Mouse (Mus musculus): ENCODE data around the gene Uri1. TPM values are rescaled to one million over a fixed set of nuclear protein-coding genes. Genes with fewer than 3 reads are reported as not detected.
A peak's percentile ranks its signal among the peaks of the same experiment; 100 is the strongest.

Uri1 gene
- polyA plus RNA-seq (2015; fragmentation: Nextera tagmentation; extraction: Ambion mirVana): 27.5 and 30.8 TPM in 2 replicates

- Histone ChIP-seq H3K4me1 (replicated peaks) (peaks cover 2% of the 10 kb centered on the region; the same call in 1 of the 2 replicates), H3K4me2 (no peak within 1 kb of the TSS), H3K36me3 (no peaks in the 10 kb centered on the region), H3K4me3 (no peak within 1 kb of the TSS), H3K27ac (no peak within 1 kb of the TSS), H3K27me3 (no peaks in the 10 kb centered on the region), H3K9ac (no peak within 1 kb of the TSS), H3K9me3 (replicated peaks) (no peaks in the 10 kb centered on the region)
- WGBS: 79% methylated on average over 8 of the region's 8 CpGs
- no peak for ATAC-seq (replicated peaks; ENCODE audit: insufficient number of reproducible peaks, insufficient read depth, low FRiP score, low read depth)
These were observed at the start of gene Uri1 for GRCm38 (mm10) chr7:38023451-38023850. Gene Uri1 (minus strand): TSS chr7:38023551.

- Histone ChIP-seq H3K27me3 (peaks cover 6% of the 10 kb centered on the region; the same call in 1 of the 2 replicates), H3K36me3 (no peaks in the 10 kb centered on the region), H3K9ac (no peak overlapping the region), H3K4me2 (no peak overlapping the region), H3K9me3 (replicated peaks) (no peaks in the 10 kb centered on the region), H3K27ac (no peak overlapping the region), H3K4me3 (no peak overlapping the region), H3K4me1 (replicated peaks) (peaks cover 7% of the 10 kb centered on the region; the same call in 1 of the 2 replicates)
- 62% methylated on average over 5 of the region's 5 CpGs for WGBS
- ATAC-seq (replicated peaks; ENCODE audit: insufficient number of reproducible peaks, insufficient read depth, low FRiP score, low read depth): no peak
These were observed 47.7 kb upstream of the Uri1 start for GRCm38 (mm10) chr7:38071065-38071464.

GRCm38 (mm10) chr7:38070663-38071062 is 47.3 kb upstream of the Uri1 start:
- ATAC-seq (replicated peaks; ENCODE audit: insufficient number of reproducible peaks, insufficient read depth, low FRiP score, low read depth): no peak
- no peaks in the 10 kb centered on the region for H3K9me3 ChIP-seq (replicated peaks)
- no peaks in the 10 kb centered on the region for H3K36me3 ChIP-seq
- H3K4me2 ChIP-seq: no peak overlapping the region
- peaks cover 6% of the 10 kb centered on the region; the same call in 1 of the 2 replicates for H3K27me3 ChIP-seq
- peaks cover 5% of the 10 kb centered on the region; the same call in 1 of the 2 replicates for H3K4me1 ChIP-seq (replicated peaks)
- no peak overlapping the region for H3K9ac ChIP-seq
- H3K4me3 ChIP-seq: no peak overlapping the region
- WGBS: 31% methylated on average over 2 of the region's 2 CpGs
- no peak overlapping the region for H3K27ac ChIP-seq

- Histone ChIP-seq H3K9me3 (replicated peaks) (no peaks in the 10 kb centered on the region), H3K27ac (no peak overlapping the region), H3K27me3 (no peaks in the 10 kb centered on the region), H3K4me3 (no peak overlapping the region), H3K4me2 (no peak overlapping the region), H3K9ac (no peak overlapping the region), H3K36me3 (no peaks in the 10 kb centered on the region), H3K4me1 (replicated peaks) (peaks cover 7% of the 10 kb centered on the region)
- 48% methylated on average over 4 of the region's 4 CpGs for WGBS
- ATAC-seq (replicated peaks; ENCODE audit: insufficient number of reproducible peaks, insufficient read depth, low FRiP score, low read depth): no peak
These were observed 41.1 kb upstream of the Uri1 start for GRCm38 (mm10) chr7:38064431-38064830.

- peak; percentile 85 for ATAC-seq (replicated peaks; ENCODE audit: insufficient number of reproducible peaks, insufficient read depth, low FRiP score, low read depth)
- Histone ChIP-seq H3K4me3 (peak overlapping the region; percentile 60), H3K4me1 (replicated peaks) (peaks cover 15% of the 10 kb centered on the region), H3K27ac (no peak overlapping the region), H3K9me3 (replicated peaks) (no peaks in the 10 kb centered on the region), H3K36me3 (no peaks in the 10 kb centered on the region), H3K27me3 (no peaks in the 10 kb centered on the region), H3K4me2 (peak overlapping the region; percentile 95), H3K9ac (peak overlapping the region; percentile 69)
- 2% methylated on average over 57 of the region's 57 CpGs for WGBS
These were observed 38.0 kb upstream of the Uri1 start for GRCm38 (mm10) chr7:38061060-38061970.

GRCm38 (mm10) chr7:38059636-38060330 is 36.4 kb upstream of the Uri1 start:
- Histone ChIP-seq H3K4me2 (no peak overlapping the region), H3K27ac (no peak overlapping the region), H3K27me3 (no peaks in the 10 kb centered on the region), H3K9me3 (replicated peaks) (no peaks in the 10 kb centered on the region), H3K4me3 (no peak overlapping the region), H3K9ac (no peak overlapping the region), H3K4me1 (replicated peaks) (peaks cover 15% of the 10 kb centered on the region), H3K36me3 (no peaks in the 10 kb centered on the region)
- WGBS: 65% methylated on average over 8 of the region's 8 CpGs
- ATAC-seq (replicated peaks; ENCODE audit: insufficient number of reproducible peaks, insufficient read depth, low FRiP score, low read depth): no peak

- Histone ChIP-seq H3K36me3 (no peaks in the 10 kb centered on the region), H3K27ac (no peak overlapping the region), H3K4me2 (0 out of 2 replicates have a peak overlapping the region, but pooled peaks have one; percentile 13), H3K27me3 (no peaks in the 10 kb centered on the region), H3K4me1 (replicated peaks) (peaks cover 15% of the 10 kb centered on the region), H3K9ac (no peak overlapping the region), H3K4me3 (no peak overlapping the region), H3K9me3 (replicated peaks) (no peaks in the 10 kb centered on the region)
- 31% methylated on average over 7 of the region's 7 CpGs for whole genome bisulfite sequencing
- no peak for ATAC-seq (replicated peaks; ENCODE audit: insufficient number of reproducible peaks, insufficient read depth, low FRiP score, low read depth)
These were observed 35.7 kb upstream of the Uri1 start for GRCm38 (mm10) chr7:38059096-38059495.

GRCm38 (mm10) chr7:38055996-38056395 is 32.6 kb upstream of the Uri1 start:
- no peaks in the 10 kb centered on the region for H3K27me3 ChIP-seq
- H3K4me1 ChIP-seq (replicated peaks): peaks cover 11% of the 10 kb centered on the region
- H3K27ac ChIP-seq: no peak overlapping the region
- H3K4me3 ChIP-seq: no peak overlapping the region
- 81% methylated on average over 2 of the region's 2 CpGs for WGBS
- no peaks in the 10 kb centered on the region for H3K9me3 ChIP-seq (replicated peaks)
- no peak overlapping the region for H3K4me2 ChIP-seq
- H3K9ac ChIP-seq: no peak overlapping the region
- H3K36me3 ChIP-seq: no peaks in the 10 kb centered on the region
- ATAC-seq (replicated peaks; ENCODE audit: insufficient number of reproducible peaks, insufficient read depth, low FRiP score, low read depth): no peak

- peaks cover 6% of the 10 kb centered on the region for H3K4me1 ChIP-seq (replicated peaks)
- WGBS: 72% methylated on average over 9 of the region's 9 CpGs
- ATAC-seq (replicated peaks; ENCODE audit: insufficient number of reproducible peaks, insufficient read depth, low FRiP score, low read depth): no peak
These were observed 30.9 kb upstream of the Uri1 start for GRCm38 (mm10) chr7:38054246-38054645.

GRCm38 (mm10) chr7:38047229-38047628 is 23.9 kb upstream of the Uri1 start:
- Histone ChIP-seq H3K9ac (no peak overlapping the region), H3K27ac (no peak overlapping the region), H3K4me2 (no peak overlapping the region), H3K27me3 (no peaks in the 10 kb centered on the region), H3K9me3 (replicated peaks) (no peaks in the 10 kb centered on the region), H3K36me3 (no peaks in the 10 kb centered on the region), H3K4me1 (replicated peaks) (no peaks in the 10 kb centered on the region), H3K4me3 (no peak overlapping the region)
- no peak for ATAC-seq (replicated peaks; ENCODE audit: insufficient number of reproducible peaks, insufficient read depth, low FRiP score, low read depth)
- WGBS: 73% methylated on average over 5 of the region's 5 CpGs

More at GRCm38 (mm10) chr7:38054246-38054645, 30.9 kb upstream of the Uri1 start:
- Histone ChIP-seq H3K9ac (no peak overlapping the region), H3K27me3 (no peaks in the 10 kb centered on the region), H3K4me3 (no peak overlapping the region), H3K4me2 (no peak overlapping the region), H3K27ac (no peak overlapping the region), H3K36me3 (no peaks in the 10 kb centered on the region), H3K9me3 (replicated peaks) (no peaks in the 10 kb centered on the region)

GRCm38 (mm10) chr7:38041244-38041643 is 17.9 kb upstream of the Uri1 start:
- no peaks in the 10 kb centered on the region for H3K4me1 ChIP-seq (replicated peaks)
- no peak overlapping the region for H3K9ac ChIP-seq
- 79% methylated on average over 3 of the region's 3 CpGs for WGBS
- no peak overlapping the region for H3K4me2 ChIP-seq
- no peaks in the 10 kb centered on the region for H3K27me3 ChIP-seq
- no peaks in the 10 kb centered on the region for H3K9me3 ChIP-seq (replicated peaks)
- H3K27ac ChIP-seq: no peak overlapping the region
- ATAC-seq (replicated peaks; ENCODE audit: insufficient number of reproducible peaks, insufficient read depth, low FRiP score, low read depth): no peak
- no peak overlapping the region for H3K4me3 ChIP-seq
- H3K36me3 ChIP-seq: no peaks in the 10 kb centered on the region

All from heart, embryonic 15.5 days (tissue).